Mouse (Mus musculus): Measurements from ENCODE around the gene Plxna2.

DNA sequence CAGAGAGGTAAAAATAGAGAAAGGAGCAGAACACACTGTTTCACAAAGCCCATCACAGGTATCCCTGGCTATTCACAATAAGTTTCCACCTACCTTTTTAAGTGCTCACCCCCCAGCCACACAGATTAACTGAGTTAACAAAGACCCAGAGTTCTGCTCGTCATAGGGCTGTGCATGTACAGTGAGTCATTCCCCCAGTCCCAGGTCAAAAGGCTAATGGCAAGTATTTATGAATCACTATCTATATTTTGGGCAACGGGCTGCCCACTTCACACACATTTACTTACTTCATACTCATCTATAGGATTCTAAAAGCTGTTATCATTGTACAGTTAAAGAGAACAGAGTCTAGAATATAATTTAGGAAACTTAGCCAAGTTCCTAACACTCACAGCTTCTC, 70.1 kb downstream of the Plxna2 start:
- TF ChIP-seq CTCF (IDR thresholded peaks at IDR 0.05; ENCODE audit: low read depth, low read length) (no peak), POLR2A (IDR thresholded peaks at IDR 0.05; ENCODE audit: insufficient read depth, low read length) (no peak)
